Mouse (Mus musculus) large intestine, adult 2 months (tissue): ENCODE results near the gene Gm9857. TPM values are rescaled to one million over a fixed set of nuclear protein-coding genes. Genes with fewer than 3 reads are reported as not detected.

Source experiments
- polyA plus RNA-seq: library from polyadenylated mRNA; depleted of rRNA; stranded (reverse); fragments of >200 nt; gene quantifications from 2 replicates; pipeline ENCODE4 v1.2.3, GENCODE M21; 2012; rRNA removed

The Gm9857 gene
- polyA plus RNA-seq, 1 experiment, result not detected

Other genes starting within 250 kb of the Gm9857 start
- gene Gpsm2, start 218.1 kb downstream of the Gm9857 start, polyA plus RNA-seq, result 12.2 and 18.7 TPM in 2 replicates
- gene Aknad1, start 200.8 kb downstream of the Gm9857 start, polyA plus RNA-seq, result 0.38 TPM in 1 of 2 replicates, not detected in the other
- 12.2 and 16.9 TPM in 2 replicates for gene Stxbp3, start 99.9 kb downstream of the Gm9857 start, polyA plus RNA-seq
- 0.11 and 0.16 TPM in 2 replicates for gene Fndc7, start 50.4 kb downstream of the Gm9857 start, polyA plus RNA-seq
- gene Prpf38b, start 28.7 kb downstream of the Gm9857 start, polyA plus RNA-seq, result 17.5 and 42.2 TPM in 2 replicates
- not detected in 2 replicates for gene Henmt1, start 572 bp downstream of the Gm9857 start, polyA plus RNA-seq
- gene Fam102b, start 87.2 kb upstream of the Gm9857 start, polyA plus RNA-seq, result 7.2 and 8.5 TPM in 2 replicates
- not detected in 2 replicates for gene Slc25a54, start 140.0 kb upstream of the Gm9857 start, polyA plus RNA-seq
- 32.6 and 55.8 TPM in 2 replicates for gene Slc25a24, start 182.7 kb upstream of the Gm9857 start, polyA plus RNA-seq